Mouse (Mus musculus) embryonic facial prominence, embryonic 11.5 days (tissue): ENCODE data around the gene Erc1. TPM values are rescaled to one million over a fixed set of nuclear protein-coding genes. Genes with fewer than 3 reads are reported as not detected.

ENCODE experiments used
- ATAC-seq: fragments of 200-750 bp; cut with Nextera tagmentation; replicated peaks from 2 replicates; pipeline ENCODE4 v1.8.0; 2017; ENCODE audit warnings: low read depth; ENCODE audit not compliant: insufficient number of reproducible peaks, low FRiP score, low TSS enrichment
- DNase-seq: peaks from one replicate; pipeline ENCODE4 v3.0.0-alpha.2; 2015; ENCODE audit warnings: low spot score
- H3K27ac ChIP-seq: fragments of 300-500 bp; sonication (generic); replicated peaks from 2 replicates; pipeline ENCODE4 v1.5.1; 2014; ENCODE audit warnings: mild to moderate bottlenecking, low read depth, low read length, control low read depth
- H3K27me3 ChIP-seq: fragments of 300-500 bp; sonication (generic); 2 replicates; pipeline ENCODE4 v1.6.1; 2014; ENCODE audit warnings: mild to moderate bottlenecking, low read length, moderate library complexity, mixed read lengths; ENCODE audit not compliant: control insufficient read depth, insufficient read depth
- H3K36me3 ChIP-seq: fragments of 300-500 bp; sonication (generic); replicated peaks from 2 replicates; pipeline ENCODE4 v1.6.1; 2014; ENCODE audit warnings: low read depth, mild to moderate bottlenecking, low read length, moderate library complexity, mixed read lengths; ENCODE audit not compliant: control insufficient read depth, insufficient read depth
- H3K4me1 ChIP-seq: fragments of 300-500 bp; sonication (generic); 2 replicates; pipeline ENCODE4 v1.6.1; 2014; ENCODE audit warnings: low read length, mixed read lengths; ENCODE audit not compliant: control insufficient read depth, insufficient read depth
- H3K4me2 ChIP-seq: fragments of 300-500 bp; sonication (generic); 2 replicates; pipeline ENCODE4 v1.6.1; 2014; ENCODE audit warnings: low read depth, mild to moderate bottlenecking, control low read depth, low read length, moderate library complexity
- H3K4me3 ChIP-seq: fragments of 300-500 bp; sonication (generic); 2 replicates; pipeline ENCODE4 v1.5.1; 2014; ENCODE audit warnings: low read depth, low read length, control low read depth
- H3K9ac ChIP-seq: fragments of 300-500 bp; sonication (generic); replicated peaks from 2 replicates; pipeline ENCODE4 v1.6.1; 2014; ENCODE audit warnings: mild to moderate bottlenecking, control low read depth, low read length
- H3K9me3 ChIP-seq: fragments of 300-500 bp; sonication (generic); replicated peaks from 2 replicates; pipeline ENCODE4 v1.6.1; 2016; ENCODE audit warnings: mild to moderate bottlenecking, low read length, inconsistent platforms, mixed read lengths; ENCODE audit not compliant: control insufficient read depth
- WGBS: fragments of 180-500 bp; shearing (Covaris S2); extraction: QIAGEN DNeasy Blood & Tissue Kit; methylation state at CpG from one replicate; pipeline ENCODE4 v1.1.7; 2014; 5-methylcytosine and 5-hydroxymethylcytosine counted together
- polyA plus RNA-seq: library from polyadenylated mRNA; unstranded; fragments of >200 nt; fragmentation: Nextera tagmentation; extraction: Ambion mirVana; gene quantifications from 2 replicates; pipeline ENCODE4 v1.2.1, GENCODE M21; 2014

The Erc1 gene
- polyA plus RNA-seq, 1 experiment from 2014 or later: 27.6 TPM

GRCm38 (mm10) chr6:119849858-119850257, 1.9 kb upstream of the Erc1 start:
- no peaks in the 10 kb centered on the region for H3K36me3 ChIP-seq
- WGBS: 92% methylated on average over 3 of the region's 3 CpGs
- no peak for DNase-seq
- no peak overlapping the region for H3K4me3 ChIP-seq
- no peaks in the 10 kb centered on the region for H3K9me3 ChIP-seq
- no peaks in the 10 kb centered on the region for H3K27me3 ChIP-seq
- no peaks in the 10 kb centered on the region for H3K4me1 ChIP-seq
- no peak overlapping the region for H3K4me2 ChIP-seq
- no peak overlapping the region for H3K9ac ChIP-seq
- no peak for ATAC-seq
- no peak overlapping the region for H3K27ac ChIP-seq

GRCm38 (mm10) chr6:119849348-119849709, 1.4 kb upstream of the Erc1 start:
- H3K9me3 ChIP-seq: no peaks in the 10 kb centered on the region
- H3K4me1 ChIP-seq: no peaks in the 10 kb centered on the region
- no peak for DNase-seq
- H3K36me3 ChIP-seq: no peaks in the 10 kb centered on the region
- WGBS: 76% methylated on average over 3 of the region's 3 CpGs
- H3K4me3 ChIP-seq: no peak overlapping the region
- no peak for ATAC-seq
- no peak overlapping the region for H3K27ac ChIP-seq
- no peaks in the 10 kb centered on the region for H3K27me3 ChIP-seq
- no peak overlapping the region for H3K4me2 ChIP-seq
- H3K9ac ChIP-seq: no peak overlapping the region

GRCm38 (mm10) chr6:119848696-119849347, 855 bp upstream of the Erc1 start:
- DNase-seq (no peak), ATAC-seq (no peak; the same call in 1 of the 2 replicates)
- H3K27ac ChIP-seq: no peak overlapping the region; the same call in 1 of the 2 replicates

DNA sequence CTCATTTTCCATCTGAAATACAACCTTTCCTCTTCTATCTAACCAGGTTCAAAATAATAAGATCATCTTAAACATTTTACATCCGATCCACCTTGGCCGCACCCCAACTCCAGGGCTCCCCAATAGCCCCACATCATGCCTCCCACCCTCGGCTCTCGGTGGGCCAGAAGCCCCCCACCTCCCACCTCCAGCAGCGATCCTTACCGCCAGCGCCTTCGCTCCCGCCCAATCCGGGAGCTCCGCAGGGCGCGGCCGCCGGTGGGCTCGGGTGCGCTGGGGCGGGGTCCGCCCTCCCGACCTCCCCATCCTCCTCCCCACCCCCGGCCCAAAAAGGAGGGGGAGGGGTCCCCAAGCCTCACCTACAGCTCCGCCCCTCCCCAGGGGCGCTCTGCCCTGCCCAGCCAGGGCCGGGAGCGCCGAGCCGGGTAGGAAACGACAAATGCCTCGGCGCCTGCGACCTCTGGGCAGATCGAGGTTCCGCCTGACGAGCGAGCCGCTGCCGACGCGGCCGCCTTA, 391 bp downstream of the Erc1 start:
- ATAC-seq (peak; percentile 39), DNase-seq (peak; percentile 74)
- Histone ChIP-seq H3K4me3 (peak overlapping the region; percentile 74), H3K4me1 (no peaks in the 10 kb centered on the region), H3K27me3 (no peaks in the 10 kb centered on the region), H3K4me2 (peak overlapping the region; percentile 51), H3K27ac (peak overlapping the region; percentile 94), H3K9me3 (no peaks in the 10 kb centered on the region), H3K36me3 (no peaks in the 10 kb centered on the region), H3K9ac (peak overlapping the region; percentile 89)
- under 1% methylated on average over 36 of the region's 40 CpGs for WGBS

More at GRCm38 (mm10) chr6:119848696-119849347, 855 bp upstream of the Erc1 start:
- H3K4me1 ChIP-seq: no peaks in the 10 kb centered on the region
- no peaks in the 10 kb centered on the region for H3K9me3 ChIP-seq
- no peaks in the 10 kb centered on the region for H3K36me3 ChIP-seq
- peak overlapping the region; percentile 89 for H3K9ac ChIP-seq
- H3K4me2 ChIP-seq: peak overlapping the region; percentile 50
- no peaks in the 10 kb centered on the region for H3K27me3 ChIP-seq
- 24% methylated on average over 13 of the region's 13 CpGs for WGBS
- H3K4me3 ChIP-seq: peak overlapping the region; percentile 74

GRCm38 (mm10) chr6:119846751-119847517, 1.0 kb downstream of the Erc1 start:
- no peak for ATAC-seq
- 29% methylated on average over 11 of the region's 11 CpGs for WGBS
- no peaks in the 10 kb centered on the region for H3K27me3 ChIP-seq
- H3K9ac ChIP-seq: peak overlapping the region; percentile 37; the same call in 1 of the 2 replicates
- H3K36me3 ChIP-seq: no peaks in the 10 kb centered on the region
- H3K27ac ChIP-seq: no peak overlapping the region
- no peaks in the 10 kb centered on the region for H3K9me3 ChIP-seq
- H3K4me2 ChIP-seq: peak overlapping the region; percentile 51
- H3K4me1 ChIP-seq: no peaks in the 10 kb centered on the region
- peak; percentile 21 for DNase-seq
- H3K4me3 ChIP-seq: peak overlapping the region; percentile 74

GRCm38 (mm10) chr6:119829951-119830350, 18.0 kb downstream of the Erc1 start:
- ATAC-seq: no peak
- 92% methylated on average over 5 of the region's 5 CpGs for WGBS
- H3K27ac ChIP-seq: no peak overlapping the region
- no peaks in the 10 kb centered on the region for H3K4me1 ChIP-seq
- H3K9me3 ChIP-seq: no peaks in the 10 kb centered on the region
- H3K4me3 ChIP-seq: no peak overlapping the region
- no peaks in the 10 kb centered on the region for H3K36me3 ChIP-seq
- DNase-seq: no peak
- no peak overlapping the region for H3K9ac ChIP-seq
- no peaks in the 10 kb centered on the region for H3K27me3 ChIP-seq
- no peak overlapping the region for H3K4me2 ChIP-seq

DNA sequence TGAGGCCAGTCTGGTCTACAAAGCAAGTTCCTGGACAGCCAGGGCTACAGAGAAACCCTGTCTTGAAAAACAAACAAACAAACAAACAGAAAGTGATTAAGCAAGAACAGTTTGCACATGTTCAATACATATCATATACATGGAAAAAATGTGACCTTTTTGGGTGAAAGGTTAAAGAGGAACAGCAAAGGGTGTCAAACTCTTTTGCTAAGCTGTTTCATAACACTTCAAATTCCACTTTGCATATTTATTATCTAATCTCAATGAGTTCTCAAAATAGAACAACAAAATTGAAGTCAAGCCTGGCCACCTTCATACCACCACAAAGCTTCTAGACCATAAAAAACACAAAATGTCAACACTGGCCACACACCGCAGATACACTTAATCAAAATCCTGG, 19.8 kb downstream of the Erc1 start:
- no peaks in the 10 kb centered on the region for H3K9me3 ChIP-seq
- no peak overlapping the region for H3K27ac ChIP-seq
- no peaks in the 10 kb centered on the region for H3K27me3 ChIP-seq
- DNase-seq (no peak), ATAC-seq (no peak)
- 98% methylated on average over 1 of the region's 1 CpGs for WGBS
- H3K4me2 ChIP-seq: no peak overlapping the region
- H3K9ac ChIP-seq: no peak overlapping the region
- no peaks in the 10 kb centered on the region for H3K4me1 ChIP-seq
- no peak overlapping the region for H3K4me3 ChIP-seq
- H3K36me3 ChIP-seq: no peaks in the 10 kb centered on the region

DNA sequence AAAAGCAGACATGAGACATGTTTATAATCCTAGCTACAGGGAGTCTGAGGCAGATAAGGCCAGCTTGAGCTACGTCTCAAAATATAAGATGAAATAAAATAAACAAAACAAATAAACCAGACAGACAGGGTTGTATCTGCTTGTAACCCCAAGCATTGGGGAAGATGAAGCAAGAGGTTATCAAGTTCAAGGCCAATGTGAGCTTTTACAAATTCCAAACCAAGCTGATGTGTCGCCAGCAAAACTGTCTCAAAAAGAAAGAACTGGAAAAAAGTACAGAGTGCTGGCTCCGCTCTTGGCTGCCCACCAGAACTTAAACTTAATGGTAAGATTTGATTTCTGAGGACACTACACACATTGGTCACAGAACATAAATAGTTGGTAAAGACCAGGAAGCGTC, 21.3 kb downstream of the Erc1 start:
- no peak for ATAC-seq
- WGBS: 89% methylated on average over 4 of the region's 4 CpGs
- H3K36me3 ChIP-seq: no peaks in the 10 kb centered on the region

More for the DNA sequence above, 21.3 kb downstream of the Erc1 start:
- no peak overlapping the region for H3K4me3 ChIP-seq
- no peaks in the 10 kb centered on the region for H3K27me3 ChIP-seq
- no peak overlapping the region for H3K4me2 ChIP-seq
- DNase-seq: no peak
- H3K27ac ChIP-seq: no peak overlapping the region
- no peak overlapping the region for H3K9ac ChIP-seq
- no peaks in the 10 kb centered on the region for H3K4me1 ChIP-seq
- no peaks in the 10 kb centered on the region for H3K9me3 ChIP-seq
